Mouse (Mus musculus): ENCODE results near the gene Vmn1r221.
"Not testable (repeated sequence)": the region's sequence is repeated elsewhere in the genome, so short reads cannot be mapped to it uniquely, and the experiment has no call there.

The Vmn1r221 gene

DNA sequence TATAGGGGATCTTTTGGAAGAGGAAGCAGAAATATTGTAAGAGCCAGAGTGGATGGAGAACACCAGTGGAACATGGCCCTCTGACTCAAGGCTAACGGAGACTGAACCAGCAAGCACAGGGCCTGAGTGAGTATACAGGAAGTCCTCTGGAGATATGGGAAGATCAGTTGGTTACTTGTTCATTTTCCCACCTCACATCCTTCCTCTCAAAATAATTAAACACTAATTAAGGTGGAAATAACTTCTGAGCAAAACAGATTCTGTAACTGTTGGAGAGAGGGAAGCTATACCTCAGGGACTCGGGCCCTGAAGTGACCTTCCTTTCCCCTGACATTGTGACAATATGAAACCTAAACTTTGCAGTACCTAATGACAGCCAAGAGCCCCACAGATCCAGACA is at the start of gene Vmn1r221:
Gene Vmn1r221, plus strand, starts transcription at position 301 of the 400 bp plus-strand sequence.
- ATAC-seq (ENCODE audit: insufficient number of reproducible peaks, low FRiP score, low TSS enrichment): not testable (repeated sequence)

DNA sequence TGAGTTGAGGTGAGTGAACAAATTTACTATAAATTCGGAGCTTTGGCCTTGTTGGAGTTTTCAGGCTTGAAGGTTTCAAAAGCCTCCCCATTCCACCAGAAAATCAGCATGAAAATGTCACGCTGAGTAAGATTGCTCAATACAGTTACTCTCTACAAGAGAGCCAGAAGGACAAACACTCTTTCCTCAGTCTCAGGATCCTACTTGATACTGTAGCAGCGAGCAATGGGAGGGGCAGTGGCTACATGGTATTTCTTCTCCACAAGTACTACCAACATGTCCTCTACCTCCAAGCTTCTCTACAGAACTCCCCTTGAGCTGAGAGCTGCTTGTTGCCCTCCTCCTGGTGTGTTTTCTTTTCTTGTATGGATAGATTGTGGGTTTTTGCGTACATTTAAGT is 47.5 kb upstream of the Vmn1r221 start:
- ATAC-seq (ENCODE audit: insufficient number of reproducible peaks, low FRiP score, low TSS enrichment): not testable (repeated sequence)

DNA sequence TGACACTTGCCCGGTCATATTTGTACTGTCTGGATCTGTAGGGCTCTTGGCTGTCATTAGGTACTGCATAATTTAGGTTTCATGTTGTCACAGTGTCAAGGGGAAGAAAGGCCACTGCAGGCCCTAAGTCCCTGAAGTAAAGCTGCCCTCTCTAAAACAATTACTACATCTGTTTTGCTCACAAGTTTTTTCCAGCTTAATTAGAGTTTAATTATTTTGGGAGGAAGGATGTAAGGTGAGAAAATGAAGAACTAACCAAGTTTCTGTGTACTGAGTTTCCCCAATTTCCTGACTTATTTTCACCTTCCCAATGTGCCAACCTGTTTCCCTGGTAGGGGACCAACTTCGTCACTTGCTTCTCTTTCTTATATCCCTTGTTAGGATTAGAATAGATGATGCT is 26.1 kb upstream of the Vmn1r221 start, which contains the start of gene Vmn1r220:
Gene Vmn1r220, minus strand, starts transcription at position 101 of the 400 bp plus-strand sequence.
- ATAC-seq (ENCODE audit: insufficient number of reproducible peaks, low FRiP score, low TSS enrichment): no peak

- ATAC-seq (ENCODE audit: insufficient number of reproducible peaks, low FRiP score, low TSS enrichment): not testable (repeated sequence)
These were observed 10.0 kb upstream of the Vmn1r221 start for GRCm38 (mm10) chr13:23203885-23204284.

DNA sequence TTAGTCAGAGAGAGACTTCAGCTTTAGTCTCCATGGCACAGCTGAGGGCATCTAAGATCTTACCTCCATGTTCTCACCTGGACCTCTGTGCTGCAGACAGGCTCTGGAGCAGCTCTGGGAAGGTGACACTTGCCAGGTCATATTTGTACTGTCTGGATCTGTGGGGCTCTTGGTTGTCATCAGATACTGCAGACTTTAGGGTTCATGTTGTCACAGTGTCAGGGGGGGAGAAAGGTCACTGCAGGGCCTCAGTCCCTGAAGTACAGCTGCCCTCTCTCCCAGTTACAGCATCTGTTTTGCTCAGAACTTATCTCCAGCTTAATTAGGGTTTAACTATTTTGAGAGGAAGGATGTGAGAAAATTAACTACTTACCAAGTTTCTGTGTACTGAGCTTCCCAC is 21.9 kb downstream of the Vmn1r221 start, which contains the start of gene Vmn1r222:
Gene Vmn1r222, minus strand, starts transcription at position 101 of the 400 bp plus-strand sequence.
- not testable (repeated sequence) for ATAC-seq (ENCODE audit: insufficient number of reproducible peaks, low FRiP score, low TSS enrichment)

DNA sequence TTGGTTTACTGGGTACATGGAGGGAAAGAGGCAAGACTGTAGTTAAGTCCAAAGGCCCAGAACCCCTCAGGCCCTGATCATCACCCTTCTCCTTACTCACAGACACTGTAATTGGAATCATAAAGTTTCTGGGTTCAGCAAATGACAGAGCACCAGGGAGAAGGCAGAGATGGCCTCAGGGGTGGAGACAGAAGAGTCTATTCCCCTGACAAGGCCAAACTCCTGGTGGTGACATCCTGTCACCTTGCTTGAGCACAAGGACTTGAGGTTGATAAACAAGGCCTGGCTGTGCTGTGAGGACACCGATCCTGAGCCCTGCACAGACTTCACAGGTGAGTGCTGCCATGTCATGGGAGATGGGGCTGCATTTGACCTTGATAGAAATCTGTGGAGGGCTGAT is 32.9 kb downstream of the Vmn1r221 start, which contains the start of gene Vmn1r223:
Gene Vmn1r223, plus strand, starts transcription at position 301 of the 400 bp plus-strand sequence.
- not testable (repeated sequence) for ATAC-seq (ENCODE audit: insufficient number of reproducible peaks, low FRiP score, low TSS enrichment)

DNA sequence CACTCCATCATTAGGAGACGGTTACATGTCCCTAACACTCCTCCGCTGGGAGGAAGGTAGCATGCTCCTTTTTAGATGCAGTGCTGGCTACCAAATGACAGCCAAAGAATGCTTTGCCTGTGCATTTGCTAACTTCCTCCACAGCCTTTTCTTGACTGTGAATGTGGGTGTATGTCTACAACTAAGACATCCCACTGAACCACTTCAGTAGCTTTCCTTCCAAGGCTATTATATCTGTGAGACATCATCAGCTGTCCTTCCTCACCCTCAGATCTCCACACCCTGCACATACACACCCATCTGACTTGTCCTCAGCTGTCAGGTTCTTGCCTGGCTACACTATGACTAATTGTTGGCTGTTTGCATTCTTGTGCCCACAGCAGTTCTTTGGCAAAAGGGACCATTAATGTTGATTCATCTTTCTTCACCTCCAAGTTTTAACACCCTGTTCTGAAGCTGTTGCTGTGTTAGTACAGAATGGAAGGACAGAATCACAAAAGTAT is 44.7 kb downstream of the Vmn1r221 start:
- no peak for ATAC-seq (ENCODE audit: insufficient number of reproducible peaks, low FRiP score, low TSS enrichment)

DNA sequence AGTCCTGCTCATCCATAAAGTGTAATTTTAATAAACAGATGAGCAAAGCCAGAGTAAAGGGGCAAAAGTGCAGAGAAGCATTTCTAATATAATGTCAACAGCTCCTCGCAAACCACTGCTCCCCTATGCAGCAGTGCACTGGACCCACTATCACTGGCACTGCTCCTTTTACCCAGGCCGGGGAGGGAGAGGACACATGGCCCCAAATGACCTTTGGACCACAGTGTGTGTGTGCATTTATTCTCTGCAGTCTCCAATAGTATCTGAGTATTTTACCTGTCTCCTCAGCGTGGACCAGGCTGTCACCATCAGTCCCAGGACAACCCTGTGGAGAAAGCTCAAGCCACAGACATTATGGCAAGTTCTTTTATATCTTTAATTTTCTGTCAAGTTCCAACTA is 54.7 kb downstream of the Vmn1r221 start:
- ATAC-seq (ENCODE audit: insufficient number of reproducible peaks, low FRiP score, low TSS enrichment): not testable (repeated sequence)

- ATAC-seq (ENCODE audit: insufficient number of reproducible peaks, low FRiP score, low TSS enrichment): not testable (repeated sequence)
These were observed 55.2 kb downstream of the Vmn1r221 start for GRCm38 (mm10) chr13:23269127-23269526.

GRCm38 (mm10) chr13:23269681-23270080 is 55.8 kb downstream of the Vmn1r221 start:
- ATAC-seq (ENCODE audit: insufficient number of reproducible peaks, low FRiP score, low TSS enrichment): no peak

GRCm38 (mm10) chr13:23270321-23271101 is 56.6 kb downstream of the Vmn1r221 start:
- ATAC-seq (ENCODE audit: insufficient number of reproducible peaks, low FRiP score, low TSS enrichment): no peak
